Mouse (Mus musculus) spleen, adult 18-20 months (tissue): ENCODE measurements around the gene Nop56.

ENCODE experiments used
- DNase-seq, 2 experiments: peaks; one replicate each; pipeline ENCODE4 v3.0.0; 2022; ENCODE audit warnings: mixed read lengths in 2 of 2

Gene Nop56

GRCm38 (mm10) chr2:130295331-130296133 lies 21.3 kb downstream of the Nop56 start:
- DNase-seq, result peak; percentile 20 to 36

GRCm38 (mm10) chr2:130296134-130296745 lies 22.0 kb downstream of the Nop56 start:
- no peak for DNase-seq

DNA sequence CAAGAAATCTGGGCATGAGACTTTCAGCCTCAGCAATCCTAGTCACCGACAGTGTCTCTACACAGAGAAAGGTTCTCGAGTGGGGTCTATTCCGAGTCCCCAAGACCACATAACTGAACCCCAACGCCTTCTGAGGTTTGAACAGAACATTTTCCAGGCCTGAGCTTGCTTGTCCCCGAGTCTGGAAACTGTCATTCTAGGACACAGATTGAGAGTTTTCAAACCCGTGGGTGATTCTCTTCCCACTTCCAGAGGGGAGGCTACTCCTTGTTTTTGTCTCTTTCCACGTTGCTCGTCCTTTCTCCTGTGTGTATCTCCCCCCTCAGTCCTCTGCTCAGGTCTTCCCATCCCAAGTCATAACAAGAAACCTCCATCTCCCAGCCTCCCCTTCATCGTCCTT lies 23.4 kb downstream of the Nop56 start:
- DNase-seq, result no peak

DNA sequence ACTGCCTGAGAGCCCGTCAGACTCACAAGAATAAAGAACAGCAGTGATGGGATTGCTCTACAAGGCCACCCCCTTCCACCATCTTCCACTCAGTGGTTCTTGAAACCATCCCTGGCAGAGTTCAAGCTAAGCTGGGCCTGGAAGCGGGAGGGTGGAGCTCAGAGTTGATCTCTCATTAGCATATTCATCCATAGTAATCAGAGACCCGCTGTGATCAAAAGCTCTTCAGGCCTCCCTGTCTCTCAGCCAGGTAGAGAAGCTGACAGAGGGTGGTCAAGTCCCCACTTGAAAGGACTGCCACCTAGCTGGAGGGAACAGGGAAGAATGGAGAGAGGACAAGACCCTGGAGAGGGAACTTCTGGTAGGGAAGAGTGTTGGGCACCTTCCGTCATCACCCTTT lies 28.8 kb downstream of the Nop56 start:
- no peak for DNase-seq

DNA sequence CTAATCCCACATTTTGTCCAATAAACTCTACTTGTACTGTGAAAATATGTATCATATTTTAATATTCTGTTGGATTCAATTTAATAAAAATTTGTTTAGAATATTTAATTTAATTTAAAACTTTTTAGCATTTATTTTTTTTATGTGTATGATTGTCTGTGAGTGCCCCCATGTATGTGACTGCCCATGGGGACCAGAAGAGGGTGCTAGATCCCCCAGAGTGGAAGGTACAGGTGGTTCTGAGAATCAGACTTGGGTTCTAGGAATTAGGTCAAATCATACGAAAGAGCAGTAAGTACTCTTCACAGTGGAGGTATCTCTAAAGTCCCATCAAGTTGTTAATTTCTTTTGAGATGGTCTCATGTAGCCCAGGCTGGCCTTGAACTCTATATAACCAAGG lies 52.8 kb downstream of the Nop56 start:
- DNase-seq, result no peak
